ENCODE assay signal across 8 mouse cellular contexts in genomic region chr13:56134631-56135181, GRCm38 (mm10). TPM values are rescaled to one million over a fixed set of nuclear protein-coding genes. Genes with fewer than 3 reads are reported as not detected.
DNase-seq lines count a peak whose midpoint lies in the region; ATAC-seq and TF ChIP-seq lines count a peak whose summit lies in the region.

No protein-coding gene starts in this region.

- peaks cover 0 to 5% of the 10 kb centered on the region in 2 experiments for H3K36me3 ChIP-seq in MEL (ENCODE audit: control insufficient read depth in 1 of 2, insufficient read depth in 2 of 2, low read length in 2 of 2)
- H3K36me3 ChIP-seq in hindbrain, embryonic 11.5 days (ENCODE audit: control insufficient read depth, insufficient read depth, low read length): peaks cover 3% of the 10 kb centered on the region; the same call in 1 of the 2 replicates
- no peaks in the 10 kb centered on the region for H3K36me3 ChIP-seq in neural tube, embryonic 15.5 days

- H3K27ac ChIP-seq in MEL (ENCODE audit: control insufficient read depth, low read depth, low read length): peak overlapping the region; percentile 43
- peak overlapping the region; percentile 78 for H3K27ac ChIP-seq in hindbrain, embryonic 11.5 days (ENCODE audit: low read depth, low read length)
- H3K27ac ChIP-seq in neural tube, embryonic 15.5 days (replicated peaks): peak overlapping the region; percentile 87

- no peak for TF ChIP-seq RAD21 in MEL (IDR thresholded peaks at IDR 0.05; ENCODE audit: low read depth, low read length)

- peak overlapping the region; percentile 93 to 96 for H3K4me3 ChIP-seq in MEL (ENCODE audit: control insufficient read depth in 1 of 2, insufficient read depth in 1 of 2, low read depth in 2 of 2, low read length in 2 of 2)
- peak overlapping the region; percentile 99 for H3K4me3 ChIP-seq in hindbrain, embryonic 11.5 days (ENCODE audit: low read depth, low read length)
- peak overlapping the region; percentile 96 for H3K4me3 ChIP-seq in neural tube, embryonic 15.5 days (replicated peaks)

- DNase-seq in kidney, adult 11 months: peak; percentile 36
- DNase-seq in kidney, adult 8-10 months: no peak
- DNase-seq in MEL (ENCODE audit: low read depth, low spot score) (peak; percentile 50), liver (peak; percentile 30)
- DNase-seq in embryo, embryonic 10 days (ENCODE audit: low spot score): peak; percentile 30
- DNase-seq in hindbrain, embryonic 11.5 days (ENCODE audit: low spot score): peak; percentile 62
- DNase-seq in thymus, postnatal 4 days: peak; percentile 71

- H3K27me3 ChIP-seq in MEL (ENCODE audit: control insufficient read depth in 1 of 2, insufficient read depth in 2 of 2, low read length in 2 of 2): peaks cover 2% of the 10 kb centered on the region in 2 experiments; a peak in 2 of 4 replicates
- no peaks in the 10 kb centered on the region for H3K27me3 ChIP-seq in hindbrain, embryonic 11.5 days (ENCODE audit: control insufficient read depth, insufficient read depth, low read length)
- no peaks in the 10 kb centered on the region for H3K27me3 ChIP-seq in neural tube, embryonic 15.5 days (replicated peaks)

- H3K9ac ChIP-seq in MEL (ENCODE audit: control insufficient read depth, low read depth, low read length, poor library complexity, severe bottlenecking): peak overlapping the region; percentile 98
- H3K9ac ChIP-seq in hindbrain, embryonic 11.5 days (ENCODE audit: low read depth, low read length): peak overlapping the region; percentile 98
- peak overlapping the region; percentile 94 for H3K9ac ChIP-seq in neural tube, embryonic 15.5 days (replicated peaks)

- WGBS in hindbrain, embryonic 11.5 days: under 1% methylated on average over 38 of the region's 50 CpGs
- WGBS in neural tube, embryonic 15.5 days: under 1% methylated on average over 50 of the region's 50 CpGs

- peak overlapping the region; percentile 75 for H3K4me2 ChIP-seq in hindbrain, embryonic 11.5 days (replicated peaks; ENCODE audit: low read depth, low read length)
- H3K4me2 ChIP-seq in neural tube, embryonic 15.5 days: peak overlapping the region; percentile 91

- TF ChIP-seq CTCF in MEL (IDR thresholded peaks at IDR 0.05 in 2 of 3, conservative IDR thresholded peaks at IDR 0.05 in 1 of 3; ENCODE audit: control insufficient read depth in 1 of 3, insufficient read depth in 1 of 3, low read depth in 2 of 3, low read length in 3 of 3, poor library complexity in 1 of 3, severe bottlenecking in 1 of 3): no peak

- H3K79me2 ChIP-seq in MEL (ENCODE audit: control insufficient read depth, insufficient read depth, low read length, poor library complexity): peaks cover 49% of the 10 kb centered on the region

- H3K9me3 ChIP-seq in MEL (replicated peaks; ENCODE audit: insufficient read depth, low read length): no peaks in the 10 kb centered on the region
- no peaks in the 10 kb centered on the region for H3K9me3 ChIP-seq in hindbrain, embryonic 11.5 days (ENCODE audit: control insufficient read depth, low read length)
- no peaks in the 10 kb centered on the region for H3K9me3 ChIP-seq in neural tube, embryonic 15.5 days (replicated peaks)

- TF ChIP-seq POLR2A in MEL (IDR thresholded peaks at IDR 0.05; ENCODE audit: control insufficient read depth in 1 of 2, insufficient read depth in 1 of 2, low read depth in 1 of 2, low read length in 2 of 2, poor library complexity in 1 of 2): no peak

- TF ChIP-seq EP300 in MEL (IDR thresholded peaks at IDR 0.05; ENCODE audit: low read depth in 1 of 2, low read length in 2 of 2): no peak

- ATAC-seq in hindbrain, embryonic 11.5 days (ENCODE audit: low FRiP score): peak; percentile 58
- peak; percentile 56 for ATAC-seq in neural tube, embryonic 15.5 days (ENCODE audit: low FRiP score)

- H3K4me1 ChIP-seq in MEL (ENCODE audit: control insufficient read depth in 1 of 2, insufficient read depth in 2 of 2, low read length in 2 of 2): peaks cover 0 to 6% of the 10 kb centered on the region in 2 experiments; a peak in 3 of 4 replicates
- H3K4me1 ChIP-seq in hindbrain, embryonic 11.5 days (replicated peaks; ENCODE audit: control insufficient read depth, insufficient read depth, low read length): peaks cover 2% of the 10 kb centered on the region; the same call in 1 of the 2 replicates
- H3K4me1 ChIP-seq in neural tube, embryonic 15.5 days: peaks cover 44% of the 10 kb centered on the region

TF ChIP-seq in MEL, 35 proteins besides CTCF, POLR2A, EP300 and RAD21:
- TF ChIP-seq MXI1 (IDR thresholded peaks at IDR 0.05; ENCODE audit: low read depth, low read length) (peak; percentile 19; the same call in 1 of the 2 replicates), SMC3 (IDR thresholded peaks at IDR 0.05; ENCODE audit: low read depth, low read length) (no peak), SIN3A (IDR thresholded peaks at IDR 0.05; ENCODE audit: low read length) (0 out of 2 replicates have a peak, but pooled peaks have one; percentile 10), KAT2A (conservative IDR thresholded peaks at IDR 0.05; ENCODE audit: low read depth, low read length) (no peak)

RNA-seq across cellular contexts. Expression of gene H2afy, which starts 1.5 kb away (rescaled TPM):
- 131 and 159 TPM in 2 replicates for total RNA-seq in MEL (2012; rRNA removed)
- polyA plus RNA-seq in MEL (2012; ENCODE audit: insufficient read depth in 1 of 2, insufficient read length in 2 of 2, low read depth in 1 of 2, low replicate concordance in 2 of 2, missing spikeins in 1 of 2): 100 to 1,000 TPM in 1 of 2 experiments, not detected in 1; 245 TPM
- 578 and 619 TPM in 2 replicates for polyA plus RNA-seq in hindbrain, embryonic 11.5 days (2014; fragmentation: Nextera tagmentation; extraction: Ambion mirVana)
- 244 and 272 TPM in 2 replicates for polyA plus RNA-seq in neural tube, embryonic 15.5 days (2015; fragmentation: Nextera tagmentation; extraction: Ambion mirVana)

RNA-seq across cellular contexts. Expression of gene Tifab, which starts 44.0 kb away (rescaled TPM):
- not detected in 2 replicates for total RNA-seq in MEL (2012; rRNA removed)
- not detected for polyA plus RNA-seq in MEL (2012; ENCODE audit: insufficient read depth in 1 of 2, insufficient read length in 2 of 2, low read depth in 1 of 2, low replicate concordance in 2 of 2, missing spikeins in 1 of 2)
- polyA plus RNA-seq in hindbrain, embryonic 11.5 days (2014; fragmentation: Nextera tagmentation; extraction: Ambion mirVana): 0.45 and 0.71 TPM in 2 replicates
- polyA plus RNA-seq in neural tube, embryonic 15.5 days (2015; fragmentation: Nextera tagmentation; extraction: Ambion mirVana): 1.1 and 2.3 TPM in 2 replicates

Comparison
In these comparisons a context has a peak if more than half of its experiments do, and no peak if none do; other contexts are left out.
1. DNase-seq: peak in kidney, adult 11 months (single experiment), MEL (single experiment), embryo, embryonic 10 days (single experiment), hindbrain, embryonic 11.5 days (single experiment), liver (single experiment) and thymus, postnatal 4 days (single experiment); none in kidney, adult 8-10 months (0 of 2).
2. Peak in every context shown above with its lines, with median percentiles within 50 percentile points of each other: H3K27ac ChIP-seq, H3K4me3 ChIP-seq and H3K9ac ChIP-seq.